Mouse (Mus musculus): ENCODE results near the gene Gnaq.

The Gnaq gene

DNA sequence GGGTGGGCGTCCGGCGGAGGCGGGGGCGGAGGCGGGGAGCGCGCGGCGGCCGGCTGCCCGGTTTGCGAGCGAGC is at the start of gene Gnaq:
Gnaq (plus strand) TSS at position 41 of the 74 bp plus-strand sequence.
- no peak for TF ChIP-seq GATA4 (IDR thresholded peaks at IDR 0.05; ENCODE audit: insufficient replicate concordance, low read length)

DNA sequence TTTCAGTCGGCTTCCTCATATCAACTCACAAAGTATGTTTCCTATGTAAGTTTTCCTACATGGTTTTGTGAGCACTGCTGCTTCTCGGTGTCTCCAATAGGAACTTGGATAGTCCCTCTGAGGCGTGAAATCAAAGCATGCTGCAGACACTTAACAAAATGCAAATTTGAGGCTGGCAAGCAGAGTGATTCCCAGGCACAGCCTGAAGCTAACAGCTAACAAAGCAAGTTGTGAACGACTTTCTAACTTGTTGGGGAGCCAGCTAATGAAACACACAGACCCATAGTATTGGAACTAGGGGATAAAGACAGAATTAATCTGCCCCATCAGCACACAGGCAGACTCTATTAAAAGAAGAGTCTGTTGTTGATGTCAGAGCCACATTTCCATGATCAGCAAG is 47.4 kb upstream of the Gnaq start:
- no peak for TF ChIP-seq GATA4 (IDR thresholded peaks at IDR 0.05; ENCODE audit: insufficient replicate concordance, low read length)

DNA sequence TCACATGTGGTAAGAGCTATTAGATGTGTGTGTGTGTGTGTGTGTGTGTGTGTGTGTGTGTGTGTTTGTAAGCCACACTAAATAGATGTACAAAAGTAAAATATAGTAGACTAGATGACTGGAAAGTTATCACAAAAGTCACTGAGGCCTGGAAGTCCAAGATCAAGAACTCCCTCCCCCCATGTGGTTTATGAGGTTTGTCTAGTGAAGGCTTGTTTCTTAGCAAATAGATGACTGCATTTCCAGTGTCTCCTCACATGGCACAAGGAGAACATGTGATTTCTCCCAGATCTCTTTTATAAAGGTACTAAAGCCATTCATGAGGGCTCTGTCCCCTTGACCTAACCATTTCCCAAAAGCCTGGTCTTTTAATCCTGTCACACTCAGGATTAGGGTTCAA is 46.5 kb upstream of the Gnaq start:
- no peak for TF ChIP-seq GATA4 (IDR thresholded peaks at IDR 0.05; ENCODE audit: insufficient replicate concordance, low read length)

DNA sequence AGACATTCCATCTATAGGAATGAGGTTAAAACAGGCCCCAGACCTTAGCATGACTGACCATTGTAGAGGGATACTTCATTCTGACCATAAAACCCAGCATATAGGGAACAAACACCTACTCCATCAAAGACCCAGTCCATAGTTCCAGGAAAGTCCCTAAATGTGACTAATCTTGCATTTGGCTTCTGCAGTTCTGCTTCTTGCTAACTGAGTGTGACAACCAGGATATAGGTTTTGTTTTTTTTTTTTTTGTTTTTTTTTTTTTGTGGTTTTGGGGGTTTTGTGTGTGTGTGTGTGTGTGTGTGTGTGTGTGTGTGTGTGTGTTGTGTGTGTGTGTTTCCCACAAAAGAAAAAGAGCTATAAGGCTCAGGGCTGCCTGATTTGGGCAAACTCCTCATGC is 46.0 kb upstream of the Gnaq start:
- no peak for TF ChIP-seq GATA4 (IDR thresholded peaks at IDR 0.05; ENCODE audit: insufficient replicate concordance, low read length)

DNA sequence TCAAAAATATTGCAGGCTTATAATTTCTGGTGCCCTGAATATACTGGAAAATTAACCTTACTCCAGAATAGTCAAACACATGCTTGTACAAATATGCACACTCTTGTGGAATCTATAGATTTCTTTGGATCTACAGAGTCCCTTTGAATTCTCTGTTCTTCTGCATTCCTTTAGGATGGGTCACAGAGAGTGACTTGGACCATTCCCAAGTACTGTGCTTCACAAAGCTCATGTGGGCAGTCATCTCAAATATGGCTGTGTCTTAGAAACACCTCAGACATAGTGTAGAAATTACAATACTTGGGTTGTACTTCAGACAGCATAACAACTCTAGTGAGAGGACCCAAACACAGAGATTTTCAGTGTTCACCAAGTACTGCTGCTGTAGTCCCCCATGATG is 45.2 kb upstream of the Gnaq start:
- TF ChIP-seq GATA4 (IDR thresholded peaks at IDR 0.05; ENCODE audit: insufficient replicate concordance, low read length): no peak

DNA sequence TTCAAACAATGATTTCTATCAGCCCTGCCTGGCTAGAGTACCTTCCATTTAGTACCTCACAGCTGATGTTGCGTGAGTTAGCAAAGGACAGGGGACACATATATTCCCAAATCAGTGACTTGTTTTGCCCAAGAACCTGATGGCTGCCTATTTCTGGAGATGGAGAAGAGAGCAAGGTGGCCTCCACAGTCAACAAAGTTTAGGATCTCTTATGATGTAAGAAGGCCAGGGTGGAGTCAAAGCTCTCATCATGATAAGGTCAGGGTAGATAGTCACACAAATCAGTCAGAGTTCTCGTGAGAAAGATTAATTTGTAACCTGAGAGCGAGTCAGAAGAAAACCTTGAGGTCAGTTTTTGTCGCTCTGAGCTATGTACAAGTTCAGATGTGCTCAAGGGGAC is 39.0 kb upstream of the Gnaq start:
- TF ChIP-seq GATA4 (IDR thresholded peaks at IDR 0.05; ENCODE audit: insufficient replicate concordance, low read length): no peak

DNA sequence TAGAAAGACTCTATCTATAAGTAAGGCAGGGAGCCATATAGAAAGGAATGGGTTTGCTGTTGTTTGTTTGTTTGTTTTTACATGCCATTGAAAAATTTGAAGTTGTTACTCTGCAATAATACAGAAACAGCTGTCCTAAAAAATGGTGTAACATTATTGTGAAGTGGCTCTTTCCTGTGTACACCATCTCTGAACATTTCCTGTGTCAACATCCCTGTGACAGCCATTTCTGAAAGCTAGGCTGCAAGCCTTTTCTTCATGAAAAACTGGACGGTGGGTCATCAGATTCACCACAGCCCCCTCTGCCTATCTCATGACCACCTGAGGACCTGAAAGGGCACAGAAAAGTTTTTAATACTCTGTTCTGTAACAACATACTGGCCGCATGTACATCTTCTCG is 22.7 kb upstream of the Gnaq start:
- no peak for TF ChIP-seq GATA4 (IDR thresholded peaks at IDR 0.05; ENCODE audit: insufficient replicate concordance, low read length)

- TF ChIP-seq GATA4 (IDR thresholded peaks at IDR 0.05; ENCODE audit: insufficient replicate concordance, low read length): no peak
Measured at GRCm38 (mm10) chr19:16110670-16111069, 22.0 kb upstream of the Gnaq start.

DNA sequence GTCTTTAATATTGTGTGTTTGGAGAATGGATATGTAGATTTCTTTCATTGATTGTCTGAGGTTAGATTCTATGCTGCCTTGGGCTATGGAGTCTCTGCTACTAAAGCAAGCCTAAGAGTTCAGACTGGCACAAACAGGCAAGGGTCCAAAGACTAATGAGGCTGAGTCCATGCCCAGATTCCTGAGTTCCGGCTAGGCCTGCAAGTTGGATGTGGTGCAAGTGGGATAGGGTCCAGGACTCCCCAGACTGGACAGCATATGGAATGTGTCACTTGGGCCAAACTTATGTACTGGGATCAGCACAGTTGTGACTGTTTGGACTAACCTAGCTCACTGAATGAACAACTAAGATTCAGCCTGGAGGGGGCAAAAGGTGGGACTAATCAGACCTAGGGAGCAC is 19.3 kb upstream of the Gnaq start:
- no peak for TF ChIP-seq GATA4 (IDR thresholded peaks at IDR 0.05; ENCODE audit: insufficient replicate concordance, low read length)

DNA sequence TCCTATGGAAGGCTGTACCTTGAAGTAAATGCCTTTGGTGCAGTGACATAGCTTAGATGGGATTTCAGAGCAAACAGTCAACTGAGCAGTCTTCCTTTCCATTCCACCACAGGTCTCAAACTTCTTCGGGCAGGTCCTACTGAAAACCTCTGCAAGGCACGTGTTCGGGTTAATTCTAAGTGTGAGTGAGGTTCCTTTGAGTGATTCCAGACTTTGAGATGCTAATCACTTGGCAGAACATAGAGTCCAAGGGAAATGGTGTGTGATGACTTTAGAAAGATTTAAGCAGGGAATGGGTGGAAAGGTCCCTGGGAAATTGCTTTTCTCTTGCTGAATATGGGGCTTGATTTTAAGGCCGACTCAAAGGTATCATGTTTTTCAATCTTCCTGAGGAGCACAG is 14.2 kb upstream of the Gnaq start:
- no peak for TF ChIP-seq GATA4 (IDR thresholded peaks at IDR 0.05; ENCODE audit: insufficient replicate concordance, low read length)

DNA sequence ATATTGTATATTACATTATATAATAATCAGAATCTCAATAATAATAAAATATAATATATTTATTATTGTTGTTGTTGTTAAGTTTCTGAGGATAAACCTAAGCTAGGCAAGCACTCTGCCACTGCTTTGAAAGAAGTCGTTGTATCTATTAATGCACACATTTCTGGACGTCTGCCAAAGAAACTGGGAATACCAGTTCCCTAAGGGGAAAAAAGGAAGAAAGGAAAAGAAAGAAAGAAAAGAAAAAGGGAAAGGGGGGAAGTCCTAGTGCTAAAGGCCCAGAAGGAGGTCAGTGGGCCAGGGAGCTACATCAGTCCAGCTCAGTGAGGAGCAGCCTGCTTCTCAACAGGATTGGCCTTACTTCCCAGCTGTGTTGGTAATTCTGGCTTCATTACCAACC is 11.3 kb upstream of the Gnaq start:
- TF ChIP-seq GATA4 (IDR thresholded peaks at IDR 0.05; ENCODE audit: insufficient replicate concordance, low read length): no peak

DNA sequence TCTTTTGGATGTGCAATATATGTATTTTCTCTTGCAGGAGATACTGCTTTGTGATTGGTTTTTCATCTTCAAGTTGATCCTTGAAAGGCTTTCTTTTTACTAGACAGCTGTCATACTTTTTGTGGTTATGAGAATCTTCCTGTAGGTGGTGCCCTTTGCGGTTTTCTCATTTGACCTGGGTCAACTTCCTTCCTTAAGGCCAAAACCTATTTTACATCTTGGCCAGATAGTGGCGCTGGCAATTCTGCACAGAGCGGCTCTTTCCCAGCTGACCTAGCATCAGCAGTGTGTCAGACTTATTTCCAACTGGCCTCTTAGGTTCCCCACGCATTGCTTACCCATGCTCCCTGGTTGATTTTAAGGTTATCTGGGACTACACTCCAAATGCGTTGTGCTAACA is 3.9 kb upstream of the Gnaq start:
- no peak for TF ChIP-seq GATA4 (IDR thresholded peaks at IDR 0.05; ENCODE audit: insufficient replicate concordance, low read length)

GRCm38 (mm10) chr19:16129171-16129570 is 3.5 kb upstream of the Gnaq start:
- TF ChIP-seq GATA4 (IDR thresholded peaks at IDR 0.05; ENCODE audit: insufficient replicate concordance, low read length): no peak

GRCm38 (mm10) chr19:16130476-16130875 is 2.2 kb upstream of the Gnaq start:
- TF ChIP-seq GATA4 (IDR thresholded peaks at IDR 0.05; ENCODE audit: insufficient replicate concordance, low read length): no peak

GRCm38 (mm10) chr19:16131831-16132230 is 800 bp upstream of the Gnaq start:
- no peak for TF ChIP-seq GATA4 (IDR thresholded peaks at IDR 0.05; ENCODE audit: insufficient replicate concordance, low read length)

DNA sequence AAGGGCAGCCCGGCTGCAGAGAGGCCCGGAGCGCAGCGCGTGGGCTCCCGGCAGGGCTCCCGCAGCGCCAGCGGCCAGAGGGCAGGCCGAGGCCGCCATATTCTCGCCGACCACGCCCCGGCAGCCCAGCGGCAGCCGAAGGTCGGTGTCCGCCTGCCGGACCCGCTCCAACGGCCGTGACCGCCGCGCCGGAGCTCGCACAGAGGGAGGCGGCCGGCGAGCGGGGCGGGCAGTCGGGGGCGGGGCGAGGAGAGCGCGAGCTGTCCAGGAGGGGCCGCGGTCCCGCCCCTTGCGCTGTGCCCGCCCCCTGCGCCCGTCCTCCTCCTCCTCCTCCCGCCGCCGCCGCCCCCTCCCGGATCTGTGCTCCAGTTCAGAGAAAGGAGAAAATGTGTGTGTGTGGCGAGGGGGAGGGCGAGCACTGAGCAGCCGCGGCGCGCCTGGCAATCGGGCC is 266 bp upstream of the Gnaq start:
- no peak for TF ChIP-seq GATA4 (IDR thresholded peaks at IDR 0.05; ENCODE audit: insufficient replicate concordance, low read length)

- no peak for TF ChIP-seq GATA4 (IDR thresholded peaks at IDR 0.05; ENCODE audit: insufficient replicate concordance, low read length)
Measured at GRCm38 (mm10) chr19:16132865-16133720, 462 bp downstream of the Gnaq start.

Data from liver, adult (tissue).